Comparison of ENCODE assay signal across 9 mouse cellular contexts in the genomic region with DNA sequence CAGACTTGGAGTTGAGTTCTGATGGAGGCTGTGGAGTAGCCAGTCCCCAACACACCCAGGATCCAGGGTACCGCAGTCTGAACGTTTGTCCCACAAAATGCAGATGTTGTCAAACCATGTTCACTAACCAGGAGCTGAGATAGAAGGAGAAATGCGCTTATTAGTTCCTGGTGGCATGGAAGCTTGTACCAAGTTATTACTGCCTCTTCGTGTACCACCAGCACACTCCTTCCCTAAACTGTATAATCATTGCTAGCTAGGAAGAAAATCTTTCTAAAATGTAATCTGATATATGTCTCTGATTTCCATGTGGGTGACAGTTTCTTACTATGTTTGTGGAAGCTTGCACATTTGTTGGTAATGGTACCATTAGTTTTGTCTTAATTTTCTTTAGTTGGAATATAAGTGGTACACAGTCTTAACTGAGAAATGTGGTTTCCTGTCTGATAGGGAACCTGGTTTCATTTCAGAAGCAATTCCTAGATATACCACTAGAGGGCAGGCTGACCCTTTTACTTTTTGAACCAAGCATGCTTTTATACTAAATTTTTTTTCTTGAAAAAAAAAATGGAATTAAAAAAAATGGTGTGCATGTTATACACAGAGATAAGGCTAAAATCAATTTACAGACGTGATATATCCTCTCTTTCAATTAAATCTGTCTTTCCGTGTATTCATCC.
DNase-seq lines count a peak whose midpoint lies in the region; ATAC-seq and TF ChIP-seq lines count a peak whose summit lies in the region.
"Had no signal": no experiment of that assay in that cellular context is flagged by ENCODE, and none has a peak within 500 bp of the region (broad histone marks: within the 10 kb centered on the region; RNA-seq: fewer than 3 reads in every experiment).

No protein-coding gene starts in this region.

- no peaks in the 10 kb centered on the region for H3K36me3 ChIP-seq in forebrain, embryonic 14.5 days (ENCODE audit: control insufficient read depth, insufficient read depth, low read length)
- no peaks in the 10 kb centered on the region for H3K36me3 ChIP-seq in forebrain, embryonic 11.5 days (ENCODE audit: control insufficient read depth, insufficient read depth, low read length)
- no peaks in the 10 kb centered on the region for H3K36me3 ChIP-seq in stomach, postnatal 0 days (ENCODE audit: control insufficient read depth, insufficient read depth, low read length)
- H3K36me3 ChIP-seq: heart, embryonic 15.5 days had no signal

- no peaks in the 10 kb centered on the region for H3K9me3 ChIP-seq in forebrain, embryonic 14.5 days (replicated peaks; ENCODE audit: control insufficient read depth, low read length)
- H3K9me3 ChIP-seq in forebrain, embryonic 11.5 days (ENCODE audit: control insufficient read depth, low read length) = no peaks in the 10 kb centered on the region
- H3K9me3 ChIP-seq in stomach, postnatal 0 days (ENCODE audit: control insufficient read depth, low read length) = no peaks in the 10 kb centered on the region
- H3K9me3 ChIP-seq: heart, embryonic 15.5 days had no signal

- peak; percentile 68 for DNase-seq in forebrain, embryonic 14.5 days (ENCODE audit: low spot score)
- DNase-seq in forebrain, embryonic 11.5 days (ENCODE audit: low spot score) = no peak
- no peak for DNase-seq in left cerebral cortex, adult 2 months (ENCODE audit: extremely low spot score in 1 of 2, low spot score in 2 of 2)
- DNase-seq in left cerebral cortex, postnatal 36 days (ENCODE audit: low spot score in 2 of 2) = no peak
- peak; percentile 39 for DNase-seq in MN1 (ENCODE audit: low spot score)
- DNase-seq in heart, postnatal 4 days = peak; percentile 25
- no peak for DNase-seq in stomach, postnatal 0 days (ENCODE audit: low spot score)
- no peak for DNase-seq in urinary bladder, adult 18-20 months (ENCODE audit: low spot score in 2 of 2)

- H3K4me3 ChIP-seq in forebrain, embryonic 14.5 days (ENCODE audit: low read depth, low read length) = no peak overlapping the region
- H3K4me3 ChIP-seq in forebrain, embryonic 11.5 days (ENCODE audit: low read depth, low read length) = no peak overlapping the region
- no peak overlapping the region for H3K4me3 ChIP-seq in left cerebral cortex, adult 2 months
- H3K4me3 ChIP-seq in stomach, postnatal 0 days (ENCODE audit: low read depth, low read length) = no peak overlapping the region
- H3K4me3 ChIP-seq: heart, embryonic 15.5 days had no signal

- TF ChIP-seq EP300 in stomach, postnatal 0 days (optimal IDR thresholded peaks at IDR 0.05) = no peak

- H3K27ac ChIP-seq in forebrain, embryonic 14.5 days (ENCODE audit: low read depth, low read length) = no peak overlapping the region
- no peak overlapping the region for H3K27ac ChIP-seq in forebrain, embryonic 11.5 days (ENCODE audit: low read depth, low read length)
- H3K27ac ChIP-seq in left cerebral cortex, adult 2 months = no peak overlapping the region
- H3K27ac ChIP-seq in stomach, postnatal 0 days (replicated peaks) = no peak overlapping the region
- H3K27ac ChIP-seq: heart, embryonic 15.5 days had no signal

- H3K27me3 ChIP-seq in forebrain, embryonic 14.5 days (replicated peaks; ENCODE audit: control insufficient read depth, insufficient read depth, low read length) = no peaks in the 10 kb centered on the region
- no peaks in the 10 kb centered on the region for H3K27me3 ChIP-seq in forebrain, embryonic 11.5 days (ENCODE audit: control insufficient read depth, insufficient read depth, low read length)
- no peaks in the 10 kb centered on the region for H3K27me3 ChIP-seq in stomach, postnatal 0 days (ENCODE audit: control insufficient read depth, insufficient read depth, low read length)
- H3K27me3 ChIP-seq: heart, embryonic 15.5 days had no signal

- no peak overlapping the region for H3K4me2 ChIP-seq in forebrain, embryonic 14.5 days (ENCODE audit: low read length)
- no peak overlapping the region for H3K4me2 ChIP-seq in forebrain, embryonic 11.5 days (ENCODE audit: low read depth, low read length, severe bottlenecking)
- H3K4me2 ChIP-seq in stomach, postnatal 0 days (replicated peaks; ENCODE audit: low read depth) = no peak overlapping the region
- H3K4me2 ChIP-seq: heart, embryonic 15.5 days had no signal

- H3K9ac ChIP-seq in forebrain, embryonic 14.5 days (ENCODE audit: low read length) = no peak overlapping the region
- H3K9ac ChIP-seq in forebrain, embryonic 11.5 days (ENCODE audit: low read length) = no peak overlapping the region
- H3K9ac ChIP-seq in stomach, postnatal 0 days (ENCODE audit: low read length) = no peak overlapping the region
- H3K9ac ChIP-seq: heart, embryonic 15.5 days had no signal

- peak; percentile 46 for ATAC-seq in forebrain, embryonic 14.5 days
- ATAC-seq in forebrain, embryonic 11.5 days (replicated peaks; ENCODE audit: low FRiP score) = no peak
- ATAC-seq in stomach, postnatal 0 days (ENCODE audit: low FRiP score, low TSS enrichment) = no peak

- 64% methylated on average over 6 of the region's 6 CpGs for whole genome bisulfite sequencing in forebrain, embryonic 14.5 days
- WGBS in forebrain, embryonic 11.5 days = 61% methylated on average over 6 of the region's 6 CpGs
- WGBS in stomach, postnatal 0 days = 54% methylated on average over 6 of the region's 6 CpGs

- no peaks in the 10 kb centered on the region for H3K4me1 ChIP-seq in forebrain, embryonic 14.5 days (ENCODE audit: control insufficient read depth, insufficient read depth, low read length)
- no peaks in the 10 kb centered on the region for H3K4me1 ChIP-seq in forebrain, embryonic 11.5 days (replicated peaks; ENCODE audit: control insufficient read depth, insufficient read depth, low read length)
- H3K4me1 ChIP-seq in stomach, postnatal 0 days (replicated peaks; ENCODE audit: control insufficient read depth, insufficient read depth) = no peaks in the 10 kb centered on the region
- H3K4me1 ChIP-seq: heart, embryonic 15.5 days had no signal

- TF ChIP-seq CTCF in left cerebral cortex, adult 2 months (IDR thresholded peaks at IDR 0.05) = peak; percentile 94
- peak; percentile 85 for TF ChIP-seq CTCF in stomach, postnatal 0 days (IDR thresholded peaks at IDR 0.05; ENCODE audit: low read depth)

- intact Hi-C loops in left cerebral cortex, adult 2 months (cut with DNase I) = loop anchor here (5.0 kb wide), 2 partner anchors 313 to 328 kb away; no protein-coding TSS in a partner anchor
- intact Hi-C loops in left cerebral cortex, postnatal 36 days (cut with DNase I) = loop anchor here (5.0 kb wide), 1 partner anchor 313 kb away; no protein-coding TSS in a partner anchor

Comparison
In these comparisons a context has a peak if more than half of its experiments do, and no peak if none do; other contexts are left out.
1. DNase-seq: peak in forebrain, embryonic 14.5 days (single experiment), MN1 (single experiment) and heart, postnatal 4 days (single experiment); none in forebrain, embryonic 11.5 days (single experiment), left cerebral cortex, adult 2 months (0 of 2), left cerebral cortex, postnatal 36 days (0 of 2), stomach, postnatal 0 days (single experiment) and urinary bladder, adult 18-20 months (0 of 2).